In the genomic region with DNA sequence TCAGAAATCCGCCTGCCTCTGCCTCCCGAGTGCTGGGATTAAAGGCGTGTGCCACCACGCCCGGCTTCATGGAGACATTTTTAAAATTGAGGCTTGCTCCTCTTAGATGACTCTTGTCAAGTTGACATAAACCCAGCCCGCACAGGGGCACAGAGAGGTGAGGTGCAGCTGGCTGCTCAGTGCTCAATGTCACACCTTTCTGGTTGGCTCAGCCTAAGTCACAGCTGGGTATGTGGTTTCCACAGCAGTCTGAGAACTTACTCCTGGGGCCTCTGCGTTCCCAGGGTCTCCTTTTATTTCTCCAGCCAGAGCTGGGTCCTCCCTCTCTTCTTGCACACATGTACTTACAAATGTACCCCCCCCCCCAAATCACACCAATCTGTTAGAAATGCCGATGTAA, we compare ENCODE assay signal across 30 mouse cellular contexts. TPM values are rescaled to one million over a fixed set of nuclear protein-coding genes. Genes with fewer than 3 reads are reported as not detected.
DNase-seq lines count a peak whose midpoint lies in the region; ATAC-seq and TF ChIP-seq lines count a peak whose summit lies in the region.
"Had no signal": no experiment of that assay in that cellular context is flagged by ENCODE, and none has a peak within 500 bp of the region (broad histone marks: within the 10 kb centered on the region; RNA-seq: fewer than 3 reads in every experiment).

No protein-coding gene starts in this region.

- TF ChIP-seq EP300 in ES-Bruce4 (IDR thresholded peaks at IDR 0.05; ENCODE audit: insufficient read depth, low read depth, low read length), result no peak

- no peak overlapping the region for H3K9ac ChIP-seq in forebrain, embryonic 11.5 days (ENCODE audit: low read length)
- H3K9ac ChIP-seq in forebrain, embryonic 14.5 days (ENCODE audit: low read length), result no peak overlapping the region
- H3K9ac ChIP-seq in ES-Bruce4 (ENCODE audit: low read depth, poor library complexity, severe bottlenecking), result no peak overlapping the region
- no peak overlapping the region for H3K9ac ChIP-seq in hindbrain, embryonic 16.5 days (ENCODE audit: low read depth, low read length)
- H3K9ac ChIP-seq: embryonic facial prominence, embryonic 13.5 days; forebrain, embryonic 13.5 days; heart, embryonic 12.5 days; limb, embryonic 15.5 days; liver, embryonic 14.5 days; lung, embryonic 15.5 days; neural tube, embryonic 15.5 days had no signal

- no peaks in the 10 kb centered on the region; the same call in 1 of the 2 replicates for H3K36me3 ChIP-seq in forebrain, embryonic 11.5 days (ENCODE audit: control insufficient read depth, insufficient read depth, low read length)
- H3K36me3 ChIP-seq in forebrain, embryonic 14.5 days (ENCODE audit: control insufficient read depth, insufficient read depth, low read length), result peaks cover 8% of the 10 kb centered on the region; the same call in 1 of the 2 replicates
- H3K36me3 ChIP-seq in ES-Bruce4 (ENCODE audit: control insufficient read depth, insufficient read depth, low read length, poor library complexity, severe bottlenecking), result peaks cover 8% of the 10 kb centered on the region; the same call in 1 of the 2 replicates
- H3K36me3 ChIP-seq in hindbrain, embryonic 16.5 days (ENCODE audit: control insufficient read depth, insufficient read depth, low read length), result no peaks in the 10 kb centered on the region
- H3K36me3 ChIP-seq: neural tube, embryonic 15.5 days had no signal

- H3K9me3 ChIP-seq in forebrain, embryonic 11.5 days (ENCODE audit: control insufficient read depth, low read length), result no peaks in the 10 kb centered on the region
- H3K9me3 ChIP-seq in forebrain, embryonic 14.5 days (replicated peaks; ENCODE audit: control insufficient read depth, low read length), result no peaks in the 10 kb centered on the region
- no peaks in the 10 kb centered on the region for H3K9me3 ChIP-seq in ES-Bruce4 (replicated peaks; ENCODE audit: control insufficient read depth, insufficient read depth, low read length, poor library complexity, severe bottlenecking)
- H3K9me3 ChIP-seq in hindbrain, embryonic 16.5 days (ENCODE audit: control insufficient read depth, low read length), result no peaks in the 10 kb centered on the region
- H3K9me3 ChIP-seq: embryonic facial prominence, embryonic 13.5 days; forebrain, embryonic 13.5 days; heart, embryonic 12.5 days; limb, embryonic 15.5 days; lung, embryonic 15.5 days; neural tube, embryonic 15.5 days had no signal

- no peak overlapping the region for H3K27ac ChIP-seq in forebrain, embryonic 11.5 days (ENCODE audit: low read depth, low read length)
- H3K27ac ChIP-seq in forebrain, embryonic 14.5 days (ENCODE audit: low read depth, low read length), result no peak overlapping the region
- peak overlapping the region; percentile 78 for H3K27ac ChIP-seq in ES-Bruce4 (ENCODE audit: insufficient read depth, low read length)
- H3K27ac ChIP-seq in hindbrain, embryonic 16.5 days (ENCODE audit: low read depth, low read length), result no peak overlapping the region
- H3K27ac ChIP-seq in cerebellum, adult 2 months (ENCODE audit: insufficient read depth, low read length), result no peak overlapping the region
- H3K27ac ChIP-seq: embryonic facial prominence, embryonic 13.5 days; forebrain, embryonic 13.5 days; left cerebral cortex, adult 2 months; limb, embryonic 15.5 days; liver, embryonic 14.5 days; lung, embryonic 15.5 days; neural tube, embryonic 15.5 days had no signal

- no peaks in the 10 kb centered on the region for H3K27me3 ChIP-seq in forebrain, embryonic 11.5 days (ENCODE audit: control insufficient read depth, insufficient read depth, low read length)
- H3K27me3 ChIP-seq in forebrain, embryonic 14.5 days (replicated peaks; ENCODE audit: control insufficient read depth, insufficient read depth, low read length), result no peaks in the 10 kb centered on the region
- H3K27me3 ChIP-seq in ES-Bruce4 (ENCODE audit: control insufficient read depth, insufficient read depth, low read length, poor library complexity, severe bottlenecking), result no peaks in the 10 kb centered on the region
- no peaks in the 10 kb centered on the region for H3K27me3 ChIP-seq in hindbrain, embryonic 16.5 days (replicated peaks; ENCODE audit: control insufficient read depth, insufficient read depth, low read length)
- H3K27me3 ChIP-seq in cerebellum, adult 2 months (ENCODE audit: control insufficient read depth, insufficient read depth, low read length), result no peaks in the 10 kb centered on the region
- H3K27me3 ChIP-seq: embryonic facial prominence, embryonic 13.5 days; forebrain, embryonic 13.5 days; heart, embryonic 12.5 days; limb, embryonic 15.5 days; lung, embryonic 15.5 days; neural tube, embryonic 15.5 days; Patski had no signal

- TF ChIP-seq POLR2A in ES-Bruce4 (IDR thresholded peaks at IDR 0.05; ENCODE audit: insufficient read depth, low read length), result no peak
- no peak for TF ChIP-seq POLR2A in cerebellum, adult 2 months (IDR thresholded peaks at IDR 0.05; ENCODE audit: borderline replicate concordance, insufficient read depth, low read length)
- no peak for TF ChIP-seq POLR2A in lung, adult 2 months (IDR thresholded peaks at IDR 0.05; ENCODE audit: borderline replicate concordance, extremely low read depth, low read depth, low read length)

- 94% methylated on average over 8 of the region's 8 CpGs for WGBS in forebrain, embryonic 11.5 days
- 90% methylated on average over 8 of the region's 8 CpGs for WGBS in forebrain, embryonic 14.5 days
- 95% methylated on average over 8 of the region's 8 CpGs for WGBS in hindbrain, embryonic 16.5 days
- 95% methylated on average over 8 of the region's 8 CpGs for WGBS in cerebellum, adult 2 months
- 89% methylated on average over 8 of the region's 8 CpGs for WGBS in lung, adult 2 months

- TF ChIP-seq CTCF in ES-Bruce4 (IDR thresholded peaks at IDR 0.05; ENCODE audit: low read depth, low read length), result no peak
- no peak for TF ChIP-seq CTCF in cerebellum, adult 2 months (IDR thresholded peaks at IDR 0.05; ENCODE audit: borderline replicate concordance, insufficient read depth, low read depth, low read length)
- TF ChIP-seq CTCF in lung, adult 2 months (IDR thresholded peaks at IDR 0.05; ENCODE audit: insufficient read depth, low read length), result no peak

- no peak overlapping the region for H3K4me3 ChIP-seq in forebrain, embryonic 11.5 days (ENCODE audit: low read depth, low read length)
- H3K4me3 ChIP-seq in forebrain, embryonic 14.5 days (ENCODE audit: low read depth, low read length), result no peak overlapping the region
- no peak overlapping the region for H3K4me3 ChIP-seq in ES-Bruce4 (ENCODE audit: low read depth, low read length)
- H3K4me3 ChIP-seq in hindbrain, embryonic 16.5 days (ENCODE audit: low read length), result no peak overlapping the region
- no peak overlapping the region for H3K4me3 ChIP-seq in cerebellum, adult 2 months (replicated peaks; ENCODE audit: insufficient read depth, low read depth, low read length)
- no peak overlapping the region for H3K4me3 ChIP-seq in lung, adult 2 months (replicated peaks; ENCODE audit: extremely low read depth, low read depth, low read length)
- H3K4me3 ChIP-seq: embryonic facial prominence, embryonic 13.5 days; erythroblast, embryonic 14.5 days; forebrain, embryonic 13.5 days; heart, embryonic 12.5 days; left cerebral cortex, adult 2 months; limb, embryonic 15.5 days; lung, embryonic 15.5 days; neural tube, embryonic 15.5 days had no signal

- DNase-seq in forebrain, embryonic 11.5 days (ENCODE audit: low spot score), result peak; percentile 48
- DNase-seq in forebrain, embryonic 14.5 days (ENCODE audit: low spot score), result no peak
- DNase-seq in induced T-regulatory cell, adult 2 months (ENCODE audit: low read depth), result peak; percentile 44
- DNase-seq in thymus, postnatal 25 days, result peak; percentile 47
- no peak for DNase-seq in cerebellum, adult 2 months
- DNase-seq in lung, adult 2 months, result no peak
- DNase-seq: adrenal gland, postnatal 10 days; cerebellum, adult 8-10 months; cerebellum, postnatal 36 days; embryo, embryonic 11 days; gastrocnemius, postnatal 14 days; heart, adult 11 months; heart, postnatal 14 days; kidney, adult 18-20 months; layer of hippocampus, adult 9-11 months; lung, postnatal 36 days; right cerebral cortex, adult 18-20 months had no signal

- no peaks in the 10 kb centered on the region for H3K4me1 ChIP-seq in forebrain, embryonic 11.5 days (replicated peaks; ENCODE audit: control insufficient read depth, insufficient read depth, low read length)
- H3K4me1 ChIP-seq in forebrain, embryonic 14.5 days (ENCODE audit: control insufficient read depth, insufficient read depth, low read length), result no peaks in the 10 kb centered on the region
- H3K4me1 ChIP-seq in ES-Bruce4 (ENCODE audit: control insufficient read depth, insufficient read depth, low read length), result peaks cover 13% of the 10 kb centered on the region
- H3K4me1 ChIP-seq in hindbrain, embryonic 16.5 days (ENCODE audit: control insufficient read depth, insufficient read depth, low read depth, low read length), result no peaks in the 10 kb centered on the region
- no peaks in the 10 kb centered on the region for H3K4me1 ChIP-seq in cerebellum, adult 2 months (ENCODE audit: control insufficient read depth, insufficient read depth, low read length)
- no peaks in the 10 kb centered on the region for H3K4me1 ChIP-seq in lung, adult 2 months (ENCODE audit: control insufficient read depth, insufficient read depth, low read length)
- H3K4me1 ChIP-seq: forebrain, embryonic 13.5 days; heart, embryonic 12.5 days; neural tube, embryonic 15.5 days had no signal

- ATAC-seq in forebrain, embryonic 11.5 days (replicated peaks; ENCODE audit: low FRiP score), result no peak
- ATAC-seq in forebrain, embryonic 14.5 days, result no peak
- no peak for ATAC-seq in hindbrain, embryonic 16.5 days
- ATAC-seq: forebrain, embryonic 13.5 days; midbrain, embryonic 16.5 days; Patski had no signal

- no peak overlapping the region for H3K4me2 ChIP-seq in forebrain, embryonic 11.5 days (ENCODE audit: low read depth, low read length, severe bottlenecking)
- no peak overlapping the region for H3K4me2 ChIP-seq in forebrain, embryonic 14.5 days (ENCODE audit: low read length)
- no peak overlapping the region for H3K4me2 ChIP-seq in hindbrain, embryonic 16.5 days (ENCODE audit: low read length)
- H3K4me2 ChIP-seq: embryonic facial prominence, embryonic 13.5 days; forebrain, embryonic 13.5 days; heart, embryonic 12.5 days; limb, embryonic 15.5 days; lung, embryonic 15.5 days; neural tube, embryonic 15.5 days had no signal

RNA-seq across cellular contexts. Expression of gene Chaf1b, which starts 24.5 kb away (rescaled TPM):
- 119 and 120 TPM in 2 replicates for polyA plus RNA-seq in forebrain, embryonic 11.5 days (2014; fragmentation: Nextera tagmentation; extraction: Ambion mirVana)
- polyA plus RNA-seq in forebrain, embryonic 14.5 days (2014; fragmentation: Nextera tagmentation; extraction: Ambion mirVana), result 44.0 and 56.4 TPM in 2 replicates
- 63.0 and 63.8 TPM in 2 replicates for polyA plus RNA-seq in ES-Bruce4 (2011; ENCODE audit: insufficient read depth, insufficient read length, low read depth, missing spikeins)
- 17.9 and 20.0 TPM in 2 replicates for polyA plus RNA-seq in hindbrain, embryonic 16.5 days (2015; fragmentation: Nextera tagmentation; extraction: Ambion mirVana)
- 0.51 and 0.89 TPM in 2 replicates for polyA plus RNA-seq in cerebellum, adult 2 months (2012; rRNA removed)
- polyA plus RNA-seq in lung, adult 2 months (2012; rRNA removed), result 1.8 and 3.2 TPM in 2 replicates

Comparison
In these comparisons a context has a peak if more than half of its experiments do, and no peak if none do; other contexts are left out.
1. DNase-seq: peak in forebrain, embryonic 11.5 days (single experiment), induced T-regulatory cell, adult 2 months (single experiment) and thymus, postnatal 25 days (single experiment); none in forebrain, embryonic 14.5 days (single experiment), cerebellum, adult 2 months (0 of 2) and lung, adult 2 months (single experiment).